Mouse (Mus musculus): ENCODE measurements around the gene Aifm2. TPM values are rescaled to one million over a fixed set of nuclear protein-coding genes. Genes with fewer than 3 reads are reported as not detected.

Aifm2 gene
- polyA plus RNA-seq, 1 experiment from 2014 or later, result 11.2 TPM

GRCm38 (mm10) chr10:61765558-61765957 is 50.5 kb downstream of the Aifm2 start:
- Histone ChIP-seq H3K27ac (ENCODE audit: low read depth) (no peak overlapping the region), H3K4me2 (ENCODE audit: low read depth, low read length) (no peak overlapping the region), H3K27me3 (ENCODE audit: insufficient read depth, low read length) (no peaks in the 10 kb centered on the region), H3K4me1 (ENCODE audit: insufficient read depth) (no peaks in the 10 kb centered on the region), H3K9ac (replicated peaks) (no peak overlapping the region), H3K9me3 (ENCODE audit: low read length) (no peaks in the 10 kb centered on the region), H3K4me3 (ENCODE audit: low read depth, low read length) (no peak overlapping the region), H3K36me3 (replicated peaks; ENCODE audit: insufficient read depth, low read length) (no peaks in the 10 kb centered on the region)
- WGBS (ENCODE audit: insufficient replicate concordance), result 74% methylated on average over 5 of the region's 5 CpGs
- ATAC-seq (no peak), DNase-seq (no peak)
- TF ChIP-seq EP300 (IDR thresholded peaks at IDR 0.05; ENCODE audit: low read depth), result no peak

- H3K4me1 ChIP-seq (ENCODE audit: insufficient read depth), result no peaks in the 10 kb centered on the region
- DNase-seq (no peak), ATAC-seq (no peak)
- 47% methylated on average over 6 of the region's 6 CpGs for WGBS (ENCODE audit: insufficient replicate concordance)
- H3K9ac ChIP-seq (replicated peaks), result no peak overlapping the region
- no peaks in the 10 kb centered on the region for H3K27me3 ChIP-seq (ENCODE audit: insufficient read depth, low read length)
- no peaks in the 10 kb centered on the region for H3K9me3 ChIP-seq (ENCODE audit: low read length)
- no peak overlapping the region for H3K4me2 ChIP-seq (ENCODE audit: low read depth, low read length)
- no peaks in the 10 kb centered on the region for H3K36me3 ChIP-seq (replicated peaks; ENCODE audit: insufficient read depth, low read length)
- H3K27ac ChIP-seq (ENCODE audit: low read depth), result no peak overlapping the region
- no peak overlapping the region for H3K4me3 ChIP-seq (ENCODE audit: low read depth, low read length)
- no peak for TF ChIP-seq CTCF (IDR thresholded peaks at IDR 0.05; ENCODE audit: low read depth)
Observed at GRCm38 (mm10) chr10:61766806-61767205, 51.7 kb downstream of the Aifm2 start.

- no peak overlapping the region for H3K4me3 ChIP-seq (ENCODE audit: low read depth, low read length)
- no peak for TF ChIP-seq EP300 (IDR thresholded peaks at IDR 0.05; ENCODE audit: low read depth)
- no peak for TF ChIP-seq CTCF (IDR thresholded peaks at IDR 0.05; ENCODE audit: low read depth)
- ATAC-seq, result no peak
- H3K27me3 ChIP-seq (ENCODE audit: insufficient read depth, low read length), result peaks cover 21% of the 10 kb centered on the region
- peaks cover 3% of the 10 kb centered on the region; the same call in 1 of the 2 replicates for H3K4me1 ChIP-seq (ENCODE audit: insufficient read depth)
- no peaks in the 10 kb centered on the region for H3K36me3 ChIP-seq (replicated peaks; ENCODE audit: insufficient read depth, low read length)
- DNase-seq, result no peak
- H3K9ac ChIP-seq (replicated peaks), result no peak overlapping the region
- H3K27ac ChIP-seq (ENCODE audit: low read depth), result no peak overlapping the region
- H3K9me3 ChIP-seq (ENCODE audit: low read length), result no peaks in the 10 kb centered on the region
- H3K4me2 ChIP-seq (ENCODE audit: low read depth, low read length), result no peak overlapping the region
- WGBS (ENCODE audit: insufficient replicate concordance), result 54% methylated on average over 8 of the region's 9 CpGs
Observed at GRCm38 (mm10) chr10:61781461-61782128, 66.5 kb downstream of the Aifm2 start.

- Histone ChIP-seq H3K27me3 (ENCODE audit: insufficient read depth, low read length) (peaks cover 21% of the 10 kb centered on the region), H3K4me1 (ENCODE audit: insufficient read depth) (peaks cover 5% of the 10 kb centered on the region; the same call in 1 of the 2 replicates), H3K27ac (ENCODE audit: low read depth) (0 out of 2 replicates have a peak overlapping the region, but pooled peaks have one; percentile 11), H3K4me3 (ENCODE audit: low read depth, low read length) (peak overlapping the region; percentile 66), H3K4me2 (ENCODE audit: low read depth, low read length) (peak overlapping the region; percentile 88), H3K9ac (replicated peaks) (peak overlapping the region; percentile 61), H3K36me3 (replicated peaks; ENCODE audit: insufficient read depth, low read length) (no peaks in the 10 kb centered on the region), H3K9me3 (ENCODE audit: low read length) (no peaks in the 10 kb centered on the region)
- peak; percentile 60 for DNase-seq
- 1% methylated on average over 60 of the region's 74 CpGs for WGBS (ENCODE audit: insufficient replicate concordance)
- TF ChIP-seq EP300 (IDR thresholded peaks at IDR 0.05; ENCODE audit: low read depth) (no peak), CTCF (IDR thresholded peaks at IDR 0.05; ENCODE audit: low read depth) (peak; percentile 61)
- ATAC-seq, result peak; percentile 70
Observed at GRCm38 (mm10) chr10:61782799-61783611, 67.9 kb downstream of the Aifm2 start.

GRCm38 (mm10) chr10:61783621-61784251 is 68.7 kb downstream of the Aifm2 start, which contains the start of gene H2afy2:
TSS of gene H2afy2 (minus strand) at chr10:61784147.
- H3K27me3 ChIP-seq (ENCODE audit: insufficient read depth, low read length), result peaks cover 21% of the 10 kb centered on the region
- 0 out of 2 replicates have a peak within 1 kb of the TSS, but pooled peaks have one; percentile 11 for H3K27ac ChIP-seq (ENCODE audit: low read depth)
- H3K4me2 ChIP-seq (ENCODE audit: low read depth, low read length), result peak within 1 kb of the TSS; percentile 88
- peaks cover 5% of the 10 kb centered on the region; the same call in 1 of the 2 replicates for H3K4me1 ChIP-seq (ENCODE audit: insufficient read depth)
- DNase-seq (peak; percentile 36), ATAC-seq (peak; percentile 35; the same call in 1 of the 2 replicates)
- H3K4me3 ChIP-seq (ENCODE audit: low read depth, low read length), result peak within 1 kb of the TSS; percentile 66
- 3% methylated on average over 49 of the region's 50 CpGs for WGBS (ENCODE audit: insufficient replicate concordance)
- TF ChIP-seq EP300 (IDR thresholded peaks at IDR 0.05; ENCODE audit: low read depth) (no peak), CTCF (IDR thresholded peaks at IDR 0.05; ENCODE audit: low read depth) (0 out of 2 replicates have a peak, but pooled peaks have one; percentile 12)
- H3K9me3 ChIP-seq (ENCODE audit: low read length), result no peaks in the 10 kb centered on the region
- H3K36me3 ChIP-seq (replicated peaks; ENCODE audit: insufficient read depth, low read length), result no peaks in the 10 kb centered on the region
- H3K9ac ChIP-seq (replicated peaks), result peak within 1 kb of the TSS; percentile 61

GRCm38 (mm10) chr10:61784414-61784813 is 69.4 kb downstream of the Aifm2 start:
- H3K27me3 ChIP-seq (ENCODE audit: insufficient read depth, low read length), result peaks cover 21% of the 10 kb centered on the region
- no peak overlapping the region for H3K4me2 ChIP-seq (ENCODE audit: low read depth, low read length)
- peak overlapping the region; percentile 66; the same call in 1 of the 2 replicates for H3K4me3 ChIP-seq (ENCODE audit: low read depth, low read length)

More at GRCm38 (mm10) chr10:61784414-61784813, 69.4 kb downstream of the Aifm2 start:
- ATAC-seq (no peak), DNase-seq (no peak)
- no peaks in the 10 kb centered on the region for H3K36me3 ChIP-seq (replicated peaks; ENCODE audit: insufficient read depth, low read length)
- H3K9me3 ChIP-seq (ENCODE audit: low read length), result no peaks in the 10 kb centered on the region
- H3K9ac ChIP-seq (replicated peaks), result no peak overlapping the region
- no peak overlapping the region for H3K27ac ChIP-seq (ENCODE audit: low read depth)
- no peak for TF ChIP-seq CTCF (IDR thresholded peaks at IDR 0.05; ENCODE audit: low read depth)
- no peak for TF ChIP-seq EP300 (IDR thresholded peaks at IDR 0.05; ENCODE audit: low read depth)
- 38% methylated on average over 10 of the region's 10 CpGs for WGBS (ENCODE audit: insufficient replicate concordance)
- peaks cover 5% of the 10 kb centered on the region; the same call in 1 of the 2 replicates for H3K4me1 ChIP-seq (ENCODE audit: insufficient read depth)
